Mouse (Mus musculus) NIH3T3 (cell line): ENCODE data around the gene Icam5.
A peak's percentile ranks its signal among the peaks of the same experiment; 100 is the strongest.
"Not testable (repeated sequence)": the region's sequence is repeated elsewhere in the genome, so short reads cannot be mapped to it uniquely, and the experiment has no call there.

Source experiments
- DNase-seq: peaks from one replicate; pipeline ENCODE4 v3.0.0-alpha.2; 2012; ENCODE audit warnings: low read depth

Icam5 gene

GRCm38 (mm10) chr9:21031896-21032351, at the start of gene Icam5:
Gene Icam5, plus strand, starts transcription at chr9:21032073.
- DNase-seq, result peak; percentile 32

GRCm38 (mm10) chr9:20982171-20982570, 49.7 kb upstream of the Icam5 start:
- DNase-seq, result no peak

- no peak for DNase-seq
These were observed 48.7 kb upstream of the Icam5 start for GRCm38 (mm10) chr9:20983169-20983568.

GRCm38 (mm10) chr9:20986952-20987686, 44.8 kb upstream of the Icam5 start:
- no peak for DNase-seq

GRCm38 (mm10) chr9:20987953-20988352, 43.9 kb upstream of the Icam5 start:
- no peak for DNase-seq

GRCm38 (mm10) chr9:20990861-20991260, 41.0 kb upstream of the Icam5 start:
- DNase-seq, result peak; percentile 38

GRCm38 (mm10) chr9:20991587-20991986, 40.3 kb upstream of the Icam5 start:
- DNase-seq, result no peak

- DNase-seq, result no peak
These were observed 38.5 kb upstream of the Icam5 start for GRCm38 (mm10) chr9:20993165-20993898.

- no peak for DNase-seq
These were observed 36.8 kb upstream of the Icam5 start for GRCm38 (mm10) chr9:20995069-20995468.

GRCm38 (mm10) chr9:20997065-20997464, 34.8 kb upstream of the Icam5 start:
- DNase-seq, result no peak

- peak; percentile 67 for DNase-seq
These were observed 33.5 kb upstream of the Icam5 start for GRCm38 (mm10) chr9:20998337-20998736.

GRCm38 (mm10) chr9:21000811-21001210, 31.1 kb upstream of the Icam5 start:
- peak; percentile 65 for DNase-seq

GRCm38 (mm10) chr9:21001651-21002200, 30.1 kb upstream of the Icam5 start:
- no peak for DNase-seq

- DNase-seq, result no peak
These were observed 29.6 kb upstream of the Icam5 start for GRCm38 (mm10) chr9:21002270-21002626.

- peak; percentile 91 for DNase-seq
These were observed 29.0 kb upstream of the Icam5 start, which contains the start of gene Mrpl4 for GRCm38 (mm10) chr9:21002627-21003551. Gene Mrpl4, plus strand, starts transcription at chr9:21002738.

GRCm38 (mm10) chr9:21007313-21007952, 24.4 kb upstream of the Icam5 start:
- no peak for DNase-seq

- no peak for DNase-seq
These were observed 23.9 kb upstream of the Icam5 start for GRCm38 (mm10) chr9:21008007-21008406.

- no peak for DNase-seq
These were observed 21.5 kb upstream of the Icam5 start for GRCm38 (mm10) chr9:21010362-21010761.

GRCm38 (mm10) chr9:21010939-21011541, 20.8 kb upstream of the Icam5 start:
- not testable (repeated sequence) for DNase-seq

GRCm38 (mm10) chr9:21011846-21012312, 20.0 kb upstream of the Icam5 start:
- peak; percentile 54 for DNase-seq

- DNase-seq, result no peak
These were observed 19.5 kb upstream of the Icam5 start for GRCm38 (mm10) chr9:21012368-21012767.
